Mouse (Mus musculus): ENCODE results near the gene Nfix.

- no peak for TF ChIP-seq POLR2A (IDR thresholded peaks at IDR 0.05; ENCODE audit: low read depth, low read length)
- no peak for TF ChIP-seq CTCF (conservative IDR thresholded peaks at IDR 0.05; ENCODE audit: insufficient read depth, insufficient read length, low read depth, low read length)
These were observed 92.0 kb downstream of the Nfix start for GRCm38 (mm10) chr8:84708071-84708541.

Measured in kidney, adult 2 months (tissue).